Mouse (Mus musculus): Measurements from ENCODE around the gene Sufu.

Sufu gene

DNA sequence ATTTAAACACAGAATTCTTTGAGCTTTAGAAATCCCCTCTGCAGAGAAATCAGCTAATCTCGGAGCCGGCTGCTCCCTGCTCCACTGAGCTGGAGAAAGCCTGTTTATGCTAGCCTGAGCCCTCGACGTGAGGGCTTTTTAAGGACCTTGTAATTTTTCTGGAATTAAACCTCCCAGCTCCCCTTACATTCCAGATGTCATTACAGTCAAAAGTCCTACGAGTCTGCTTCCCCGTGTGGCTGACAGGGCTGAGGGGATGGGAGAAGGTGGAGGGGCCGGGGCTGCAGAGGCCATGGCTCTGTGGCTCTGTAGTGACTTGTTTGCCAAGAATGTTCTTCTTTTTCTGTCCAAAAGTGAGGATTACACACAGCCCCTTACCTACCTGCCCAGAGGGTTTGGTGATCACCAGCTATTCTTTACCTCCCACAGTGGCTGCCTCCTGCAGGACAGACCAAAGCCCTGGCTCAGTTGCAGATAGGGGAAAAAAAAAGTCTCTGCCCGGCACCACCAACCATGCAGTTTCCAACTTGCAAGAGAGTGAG is 133.8 kb downstream of the Sufu start:
- no peak for DNase-seq (ENCODE audit: low read depth, low spot score)

DNA sequence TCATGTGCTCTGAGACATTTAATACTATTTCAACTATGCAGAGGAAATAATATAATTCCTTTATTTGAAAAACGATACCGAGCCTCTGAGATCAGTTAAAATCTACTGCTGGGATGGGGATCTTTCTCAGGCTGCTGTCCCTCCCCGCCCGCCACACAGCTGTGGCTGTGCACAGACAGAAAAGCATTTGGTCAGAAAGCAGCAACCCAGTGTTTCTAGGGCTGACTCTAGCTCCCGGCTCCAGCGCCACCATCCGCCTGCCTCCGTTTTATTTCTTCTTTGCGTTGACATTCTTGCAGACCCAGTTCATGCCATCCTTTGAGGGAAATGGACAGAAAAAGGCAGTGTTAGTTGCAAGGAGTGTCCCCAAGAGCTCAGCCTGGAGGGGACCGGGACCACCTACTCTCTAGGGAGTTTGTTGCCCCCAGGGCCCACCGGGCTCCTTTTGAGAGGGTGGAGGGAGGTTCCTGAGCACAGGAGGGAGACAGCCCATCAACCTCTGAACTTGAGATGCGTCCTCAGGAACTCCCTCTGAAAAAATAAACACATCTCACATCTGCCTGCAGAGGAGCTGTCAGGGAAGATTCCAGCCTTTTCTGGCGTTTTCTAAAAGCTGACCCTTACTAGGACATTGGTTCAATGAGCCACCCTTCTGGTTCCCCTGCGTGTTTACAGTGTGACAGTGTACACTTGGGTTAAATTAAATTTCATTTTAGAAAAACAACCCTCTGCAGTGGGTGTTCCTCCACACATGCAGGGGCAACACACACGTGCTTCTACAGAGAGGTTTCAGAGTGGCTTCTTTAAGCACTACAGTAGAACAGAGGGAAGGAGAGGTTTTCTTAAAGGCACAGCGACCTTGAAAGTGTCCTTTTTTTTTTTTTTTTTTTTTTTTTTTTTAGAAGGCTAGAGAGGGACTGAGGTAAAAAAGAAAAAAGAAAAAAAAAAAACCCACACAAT is 134.7 kb downstream of the Sufu start:
- no peak for DNase-seq (ENCODE audit: low read depth, low spot score)

- DNase-seq (ENCODE audit: low read depth, low spot score) = no peak
Observed at GRCm38 (mm10) chr19:46532031-46532688, 135.5 kb downstream of the Sufu start.

- no peak for DNase-seq (ENCODE audit: low read depth, low spot score)
Observed at GRCm38 (mm10) chr19:46533066-46533465, 136.4 kb downstream of the Sufu start.

- no peak for DNase-seq (ENCODE audit: low read depth, low spot score)
Observed at GRCm38 (mm10) chr19:46533525-46533924, 136.8 kb downstream of the Sufu start.

DNA sequence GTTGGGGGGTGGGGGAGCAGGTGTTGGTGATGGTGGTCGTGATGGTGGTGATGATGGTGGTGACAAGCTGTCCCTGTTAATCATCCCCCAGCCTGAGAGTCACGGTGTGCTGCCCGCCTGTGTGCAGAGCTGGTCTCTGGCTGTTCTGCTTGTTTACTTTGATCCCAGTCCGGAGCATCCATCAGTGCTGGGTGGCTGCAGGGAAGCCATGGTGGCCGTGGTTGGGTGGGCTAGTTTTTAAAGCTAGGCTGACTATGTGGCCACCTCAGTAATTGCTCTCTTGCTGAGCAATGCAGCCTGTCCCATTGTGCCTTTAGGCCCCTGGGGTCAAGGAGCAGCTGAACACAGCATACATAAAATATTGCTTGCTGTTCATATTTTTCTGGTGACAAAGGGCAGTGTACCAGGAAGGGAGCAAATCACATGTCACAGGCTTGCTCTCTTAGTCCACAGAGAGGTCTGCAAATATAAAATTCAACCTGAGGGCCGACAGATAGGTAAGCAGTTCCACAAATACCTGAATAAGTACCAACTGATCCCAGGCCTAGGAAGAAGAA is 137.9 kb downstream of the Sufu start:
- DNase-seq (ENCODE audit: low read depth, low spot score) = no peak

DNA sequence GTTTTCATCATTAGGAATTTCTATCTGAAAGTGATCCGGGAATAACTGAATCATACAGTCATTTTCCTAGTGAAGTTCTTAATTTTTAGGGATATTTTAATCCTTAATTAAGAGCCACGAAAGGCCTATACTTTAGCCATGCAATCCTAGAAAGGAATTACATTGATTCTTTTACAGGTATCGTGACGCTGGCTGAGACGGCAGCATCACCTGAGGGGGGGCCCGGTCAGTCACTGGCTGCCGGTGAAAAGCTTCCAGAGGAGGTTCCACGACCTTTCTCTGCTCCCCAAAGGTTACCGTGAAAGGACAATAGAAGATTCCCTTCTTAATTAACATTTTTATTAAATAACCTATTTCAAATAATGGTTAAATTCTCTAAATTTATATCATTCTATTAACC is 140.7 kb downstream of the Sufu start:
- DNase-seq (ENCODE audit: low read depth, low spot score) = no peak

DNA sequence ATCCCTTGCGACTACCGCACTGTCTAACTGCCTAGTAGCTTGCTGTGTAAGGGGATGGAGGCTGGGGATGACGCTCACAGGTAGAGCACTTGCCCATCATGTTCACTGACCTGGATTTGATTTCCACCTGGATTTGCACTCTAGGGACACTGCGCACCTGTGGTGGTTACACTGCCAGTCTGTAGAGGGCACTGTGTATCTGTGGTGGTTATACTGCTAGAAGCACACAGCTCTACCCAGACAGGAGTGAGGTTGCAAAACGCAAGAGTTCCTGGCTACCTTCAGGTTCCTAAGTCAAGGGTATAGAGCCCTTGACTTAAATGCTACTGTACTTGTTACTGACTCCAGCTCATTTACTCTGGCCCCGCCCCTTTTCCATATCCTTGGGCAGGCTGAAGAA is 141.5 kb downstream of the Sufu start:
- DNase-seq (ENCODE audit: low read depth, low spot score) = no peak

All from skeletal muscle tissue, adult 2 months (tissue).